Mouse (Mus musculus) activated CD4-positive, CD25-positive, alpha-beta regulatory T cell, adult 4 months (primary cell): ENCODE results near the gene Cpsf4l. TPM values are rescaled to one million over a fixed set of nuclear protein-coding genes. Genes with fewer than 3 reads are reported as not detected.

Experiments
- ATAC-seq: one replicate; pipeline ENCODE4 v1.8.0; 2017
- polyA plus RNA-seq, 2 experiments: library from polyadenylated mRNA; unstranded; fragments of 100-300 nt; shearing (Covaris generic); gene quantifications; one replicate each; pipeline ENCODE4 v1.2.1; 2017

Cpsf4l gene
- polyA plus RNA-seq, 2 experiments from 2014 or later, result 0.45 TPM; not detected in 1

- ATAC-seq, result no peak
Measured at GRCm38 (mm10) chr11:113735151-113735550, 25.3 kb upstream of the Cpsf4l start.

- ATAC-seq, result no peak
Measured at GRCm38 (mm10) chr11:113733631-113734364, 24.0 kb upstream of the Cpsf4l start.

- ATAC-seq, result no peak
Measured at GRCm38 (mm10) chr11:113731945-113732612, 22.3 kb upstream of the Cpsf4l start.

- ATAC-seq, result no peak
Measured at GRCm38 (mm10) chr11:113730879-113731278, 21.1 kb upstream of the Cpsf4l start.

- ATAC-seq, result no peak
Measured at GRCm38 (mm10) chr11:113729917-113730316, 20.1 kb upstream of the Cpsf4l start.

GRCm38 (mm10) chr11:113729239-113729638 is 19.4 kb upstream of the Cpsf4l start:
- ATAC-seq, result no peak

- no peak for ATAC-seq
Measured at GRCm38 (mm10) chr11:113727992-113728391, 18.2 kb upstream of the Cpsf4l start.

GRCm38 (mm10) chr11:113726994-113727888 is 17.4 kb upstream of the Cpsf4l start:
- no peak for ATAC-seq

GRCm38 (mm10) chr11:113725235-113726048 is 15.6 kb upstream of the Cpsf4l start:
- ATAC-seq, result no peak

- no peak for ATAC-seq
Measured at GRCm38 (mm10) chr11:113722405-113723090, 12.7 kb upstream of the Cpsf4l start.

GRCm38 (mm10) chr11:113717767-113718424 is 8.1 kb upstream of the Cpsf4l start:
- ATAC-seq, result no peak

- no peak for ATAC-seq
Measured at GRCm38 (mm10) chr11:113716132-113716531, 6.3 kb upstream of the Cpsf4l start.

- ATAC-seq, result no peak
Measured at GRCm38 (mm10) chr11:113715078-113715674, 5.4 kb upstream of the Cpsf4l start.

- no peak for ATAC-seq
Measured at GRCm38 (mm10) chr11:113711061-113711460, 1.2 kb upstream of the Cpsf4l start.

GRCm38 (mm10) chr11:113710257-113710777 is 500 bp upstream of the Cpsf4l start:
- no peak for ATAC-seq

- ATAC-seq, result no peak
Measured at GRCm38 (mm10) chr11:113709272-113709671, 545 bp downstream of the Cpsf4l start.

- ATAC-seq, result no peak
Measured at GRCm38 (mm10) chr11:113708629-113709213, 1.1 kb downstream of the Cpsf4l start.

- no peak for ATAC-seq
Measured at GRCm38 (mm10) chr11:113705966-113706652, 3.7 kb downstream of the Cpsf4l start.

- peak; percentile 72 for ATAC-seq
Measured at GRCm38 (mm10) chr11:113703758-113704157, 6.1 kb downstream of the Cpsf4l start.
